Mouse (Mus musculus): ENCODE data around the gene Gm10666. TPM values are rescaled to one million over a fixed set of nuclear protein-coding genes. Genes with fewer than 3 reads are reported as not detected.

The Gm10666 gene
- polyA plus RNA-seq (2014; fragmentation: Illumina TruSeq; extraction: RNeasy Lipid Tissue Mini Kit (QIAGEN cat#74804)): not detected

GRCm38 (mm10) chr7:22134641-22135040 is at the start of gene Gm10666:
Gene Gm10666, minus strand, starts transcription at chr7:22134741.

GRCm38 (mm10) chr7:22163935-22164334 is 29.4 kb upstream of the Gm10666 start, which contains the start of gene Vmn1r142:
Gene Vmn1r142, minus strand, starts transcription at chr7:22164035.

GRCm38 (mm10) chr7:22118145-22118544 is 16.4 kb downstream of the Gm10666 start, which contains the start of gene Gm16451:
Gene Gm16451, minus strand, starts transcription at chr7:22118245.

Other genes with a start within 250 kb of the Gm10666 start
- gene Gm5891, start 213.4 kb downstream of the Gm10666 start, polyA plus RNA-seq (2014; fragmentation: Illumina TruSeq; extraction: RNeasy Lipid Tissue Mini Kit (QIAGEN cat#74804)): not detected
- not detected for gene Vmn1r137, start 140.2 kb downstream of the Gm10666 start, polyA plus RNA-seq (2014; fragmentation: Illumina TruSeq; extraction: RNeasy Lipid Tissue Mini Kit (QIAGEN cat#74804))
- gene Vmn1r138, start 105.8 kb downstream of the Gm10666 start, polyA plus RNA-seq (2014; fragmentation: Illumina TruSeq; extraction: RNeasy Lipid Tissue Mini Kit (QIAGEN cat#74804)): not detected
- not detected for gene Gm6176, start 78.4 kb downstream of the Gm10666 start, polyA plus RNA-seq (2014; fragmentation: Illumina TruSeq; extraction: RNeasy Lipid Tissue Mini Kit (QIAGEN cat#74804))
- 6.0 TPM for gene Vmn1r139, start 65.7 kb downstream of the Gm10666 start, polyA plus RNA-seq (2014; fragmentation: Illumina TruSeq; extraction: RNeasy Lipid Tissue Mini Kit (QIAGEN cat#74804))
- gene Gm16451, start 16.5 kb downstream of the Gm10666 start, polyA plus RNA-seq (2014; fragmentation: Illumina TruSeq; extraction: RNeasy Lipid Tissue Mini Kit (QIAGEN cat#74804)): not detected
- gene Vmn1r142, start 29.3 kb upstream of the Gm10666 start, polyA plus RNA-seq (2014; fragmentation: Illumina TruSeq; extraction: RNeasy Lipid Tissue Mini Kit (QIAGEN cat#74804)): not detected
- not detected for gene Vmn1r143, start 54.6 kb upstream of the Gm10666 start, polyA plus RNA-seq (2014; fragmentation: Illumina TruSeq; extraction: RNeasy Lipid Tissue Mini Kit (QIAGEN cat#74804))
- gene Gm8653, start 66.5 kb upstream of the Gm10666 start, polyA plus RNA-seq (2014; fragmentation: Illumina TruSeq; extraction: RNeasy Lipid Tissue Mini Kit (QIAGEN cat#74804)): not detected
- not detected for gene Gm8453, start 94.7 kb upstream of the Gm10666 start, polyA plus RNA-seq (2014; fragmentation: Illumina TruSeq; extraction: RNeasy Lipid Tissue Mini Kit (QIAGEN cat#74804))
- gene Gm4187, start 195.0 kb upstream of the Gm10666 start, polyA plus RNA-seq (2014; fragmentation: Illumina TruSeq; extraction: RNeasy Lipid Tissue Mini Kit (QIAGEN cat#74804)): not detected
- not detected for gene Gm8660, start 236.3 kb upstream of the Gm10666 start, polyA plus RNA-seq (2014; fragmentation: Illumina TruSeq; extraction: RNeasy Lipid Tissue Mini Kit (QIAGEN cat#74804))

Measured in ovary, adult 10 weeks (tissue).